Mouse (Mus musculus): ENCODE measurements at regions not wholly inside any gene's neighbourhood (a gene's known extent, or its start where the extent isn't known, plus 50 kb on each side); places are given as distances from the start of the nearest gene placed in this dataset.

DNA sequence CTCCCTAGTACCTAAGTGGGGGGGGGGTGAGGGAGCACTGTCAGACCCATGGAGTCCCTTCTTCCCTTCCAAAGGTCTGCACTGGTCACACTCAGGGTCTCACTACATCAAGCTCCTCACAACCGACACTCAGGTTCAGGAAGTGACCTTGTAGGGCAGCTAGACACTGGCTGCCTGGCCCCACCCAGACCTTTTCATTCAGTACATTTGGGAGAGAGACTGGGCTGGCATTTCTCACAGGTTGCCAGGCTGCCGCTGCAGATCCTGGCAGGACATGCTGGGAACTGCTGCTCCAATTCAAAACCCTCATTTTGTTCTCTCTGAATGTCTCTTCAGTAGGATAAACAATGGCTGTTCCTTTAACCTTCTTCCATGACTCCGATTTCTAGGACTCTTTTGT is 439.3 kb upstream of the Ubash3b start:
- Histone ChIP-seq H3K27ac (no peak overlapping the region), H3K9ac (no peak overlapping the region), H3K27me3 (no peaks in the 10 kb centered on the region), H3K4me3 (no peak overlapping the region), H3K9me3 (replicated peaks) (no peaks in the 10 kb centered on the region), H3K4me1 (replicated peaks) (peaks cover 18% of the 10 kb centered on the region), H3K4me2 (no peak overlapping the region), H3K36me3 (no peaks in the 10 kb centered on the region)
- no peak for ATAC-seq (replicated peaks; ENCODE audit: insufficient number of reproducible peaks, insufficient read depth, low FRiP score, low read depth)
- WGBS: 33% methylated on average over 3 of the region's 3 CpGs

DNA sequence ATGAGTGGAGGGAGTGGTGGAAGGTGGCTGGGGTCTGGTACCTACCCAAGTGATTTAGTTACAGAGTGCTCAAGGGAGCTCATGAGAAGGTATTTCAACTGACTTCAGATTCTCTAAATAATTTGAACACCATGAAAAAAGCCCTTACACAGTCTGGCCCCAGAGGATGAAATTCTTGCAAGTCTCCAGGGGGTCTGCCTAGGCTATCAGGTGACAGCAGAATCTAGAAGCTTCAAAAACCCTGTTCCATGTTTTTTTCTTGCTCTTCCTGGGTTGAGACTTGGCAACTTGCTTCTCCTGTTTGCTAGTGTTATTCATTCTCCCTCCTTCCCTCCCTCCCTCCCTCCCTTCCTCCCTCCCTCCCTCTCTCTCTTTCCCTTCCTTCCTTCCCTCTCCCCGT is 438.4 kb upstream of the Ubash3b start:
- Histone ChIP-seq H3K27ac (no peak overlapping the region), H3K4me3 (no peak overlapping the region), H3K36me3 (no peaks in the 10 kb centered on the region), H3K27me3 (no peaks in the 10 kb centered on the region), H3K4me1 (replicated peaks) (peaks cover 26% of the 10 kb centered on the region), H3K9me3 (replicated peaks) (no peaks in the 10 kb centered on the region), H3K9ac (no peak overlapping the region), H3K4me2 (no peak overlapping the region)
- WGBS: 67% methylated on average over 1 of the region's 1 CpGs
- ATAC-seq (replicated peaks; ENCODE audit: insufficient number of reproducible peaks, insufficient read depth, low FRiP score, low read depth): no peak

DNA sequence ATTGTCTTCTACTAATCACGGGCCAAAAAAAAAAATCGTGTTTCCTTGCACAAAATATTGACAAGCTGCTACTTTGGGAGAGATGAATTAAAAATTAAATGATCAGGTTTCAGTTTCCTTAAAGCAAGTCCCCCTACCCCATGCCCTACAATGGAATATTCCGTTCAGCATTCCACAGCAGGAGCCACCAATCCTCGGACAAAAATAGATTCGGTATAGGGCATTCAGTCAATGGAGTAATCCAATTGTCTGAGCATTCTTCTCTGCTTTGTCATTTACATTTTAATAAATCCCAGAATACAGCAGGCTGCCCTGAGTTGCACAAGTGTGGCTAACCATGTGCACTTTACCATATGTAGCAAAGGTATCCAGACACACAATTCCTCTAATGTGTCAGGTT is 434.3 kb upstream of the Ubash3b start:
- Histone ChIP-seq H3K4me2 (0 out of 2 replicates have a peak overlapping the region, but pooled peaks have one; percentile 6), H3K4me1 (replicated peaks) (peaks cover 28% of the 10 kb centered on the region), H3K9me3 (replicated peaks) (no peaks in the 10 kb centered on the region), H3K36me3 (peaks cover 10% of the 10 kb centered on the region; the same call in 1 of the 2 replicates), H3K4me3 (no peak overlapping the region), H3K9ac (no peak overlapping the region), H3K27me3 (no peaks in the 10 kb centered on the region), H3K27ac (peak overlapping the region; percentile 77)
- 37% methylated on average over 5 of the region's 5 CpGs for WGBS
- peak; percentile 74 for ATAC-seq (replicated peaks; ENCODE audit: insufficient number of reproducible peaks, insufficient read depth, low FRiP score, low read depth)

DNA sequence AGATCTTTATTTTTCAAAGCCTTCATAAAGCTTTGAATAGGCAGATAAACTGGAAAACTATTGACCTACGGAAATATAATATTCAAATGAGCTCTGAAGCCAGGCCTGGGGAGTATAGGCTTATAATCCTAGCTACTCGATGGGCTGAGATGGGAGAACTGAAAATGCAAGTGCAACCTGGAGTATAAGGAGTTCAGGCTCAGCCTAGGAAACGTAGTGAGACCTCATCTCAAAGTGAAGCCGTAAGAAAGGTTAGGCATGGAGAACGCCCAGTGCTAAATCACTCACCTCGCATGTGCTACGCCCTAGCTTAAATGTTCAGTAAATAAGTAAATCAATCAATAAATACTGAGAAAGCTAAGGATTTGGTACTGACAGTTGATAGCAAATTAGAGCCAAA is 432.5 kb upstream of the Ubash3b start:
- Histone ChIP-seq H3K4me1 (replicated peaks) (peaks cover 38% of the 10 kb centered on the region), H3K27me3 (no peaks in the 10 kb centered on the region), H3K27ac (no peak overlapping the region), H3K4me2 (no peak overlapping the region), H3K9me3 (replicated peaks) (no peaks in the 10 kb centered on the region), H3K9ac (no peak overlapping the region), H3K36me3 (peaks cover 18% of the 10 kb centered on the region; the same call in 1 of the 2 replicates), H3K4me3 (no peak overlapping the region)
- WGBS: 86% methylated on average over 7 of the region's 7 CpGs
- ATAC-seq (replicated peaks; ENCODE audit: insufficient number of reproducible peaks, insufficient read depth, low FRiP score, low read depth): no peak

DNA sequence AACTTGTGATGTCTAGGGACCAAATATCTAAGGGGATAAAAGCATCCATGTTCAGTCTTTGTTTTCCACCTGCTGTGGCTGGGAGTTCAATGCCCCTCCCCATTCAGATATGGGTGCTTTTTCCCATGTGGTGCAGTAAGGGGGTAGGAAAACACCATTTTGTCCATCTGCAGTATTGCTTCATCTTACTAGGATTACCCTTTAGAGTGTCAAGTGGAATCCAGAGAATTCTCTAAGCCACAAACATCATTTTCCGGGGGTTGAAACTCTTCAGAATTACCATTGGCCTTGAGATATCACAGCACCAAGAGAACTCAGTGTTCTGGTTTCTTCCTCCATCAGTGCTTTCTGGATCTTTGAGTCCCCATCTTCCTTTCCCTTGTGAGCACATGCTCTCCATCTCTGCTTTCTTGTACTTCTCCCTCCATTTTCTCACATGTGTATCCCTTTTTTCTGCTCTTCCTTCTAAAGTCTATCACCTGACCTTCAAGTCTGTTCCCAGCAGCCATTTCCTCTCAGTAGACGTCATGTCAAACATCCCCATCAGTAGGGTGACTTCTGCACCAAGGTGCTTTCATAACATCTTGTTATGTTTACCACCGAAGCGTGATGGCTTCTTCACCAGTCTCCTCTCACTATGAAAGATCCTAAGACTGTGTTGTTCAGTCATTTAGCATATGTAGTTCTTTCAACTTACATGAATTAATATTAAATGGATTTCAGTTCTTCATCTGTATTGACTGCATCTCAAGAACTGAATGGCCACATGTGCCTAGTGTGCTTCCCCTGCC is 431.6 kb upstream of the Ubash3b start:
- no peak for ATAC-seq (replicated peaks; ENCODE audit: insufficient number of reproducible peaks, insufficient read depth, low FRiP score, low read depth)
- peaks cover 18% of the 10 kb centered on the region; the same call in 1 of the 2 replicates for H3K36me3 ChIP-seq
- H3K4me1 ChIP-seq (replicated peaks): peaks cover 44% of the 10 kb centered on the region
- H3K4me3 ChIP-seq: no peak overlapping the region
- 83% methylated on average over 4 of the region's 4 CpGs for WGBS
- H3K27ac ChIP-seq: no peak overlapping the region
- H3K9me3 ChIP-seq (replicated peaks): no peaks in the 10 kb centered on the region
- no peaks in the 10 kb centered on the region for H3K27me3 ChIP-seq
- H3K9ac ChIP-seq: no peak overlapping the region
- no peak overlapping the region for H3K4me2 ChIP-seq

DNA sequence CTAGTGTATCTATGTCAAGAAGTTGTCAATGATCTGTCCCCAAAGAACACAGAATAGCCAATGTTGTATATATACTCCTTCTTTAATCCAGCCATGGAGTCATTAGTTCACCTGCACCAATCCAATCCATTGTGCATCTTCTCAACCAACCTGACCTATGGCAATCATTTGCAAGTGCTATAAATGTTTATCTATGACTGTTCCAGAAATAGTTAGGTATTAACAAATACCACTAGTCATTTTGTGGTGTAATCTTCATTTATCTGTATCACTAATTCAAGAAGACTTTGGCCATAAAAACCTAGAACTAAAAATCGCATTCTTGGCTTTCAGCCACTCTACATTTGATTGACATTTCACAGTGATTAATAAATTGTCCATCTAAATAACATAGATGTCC is 430.6 kb upstream of the Ubash3b start:
- Histone ChIP-seq H3K27me3 (no peaks in the 10 kb centered on the region), H3K4me2 (no peak overlapping the region), H3K4me3 (no peak overlapping the region), H3K9ac (no peak overlapping the region), H3K36me3 (peaks cover 18% of the 10 kb centered on the region; the same call in 1 of the 2 replicates), H3K9me3 (replicated peaks) (no peaks in the 10 kb centered on the region), H3K27ac (no peak overlapping the region), H3K4me1 (replicated peaks) (peaks cover 42% of the 10 kb centered on the region)
- no peak for ATAC-seq (replicated peaks; ENCODE audit: insufficient number of reproducible peaks, insufficient read depth, low FRiP score, low read depth)
- 90% methylated on average over 1 of the region's 1 CpGs for WGBS

DNA sequence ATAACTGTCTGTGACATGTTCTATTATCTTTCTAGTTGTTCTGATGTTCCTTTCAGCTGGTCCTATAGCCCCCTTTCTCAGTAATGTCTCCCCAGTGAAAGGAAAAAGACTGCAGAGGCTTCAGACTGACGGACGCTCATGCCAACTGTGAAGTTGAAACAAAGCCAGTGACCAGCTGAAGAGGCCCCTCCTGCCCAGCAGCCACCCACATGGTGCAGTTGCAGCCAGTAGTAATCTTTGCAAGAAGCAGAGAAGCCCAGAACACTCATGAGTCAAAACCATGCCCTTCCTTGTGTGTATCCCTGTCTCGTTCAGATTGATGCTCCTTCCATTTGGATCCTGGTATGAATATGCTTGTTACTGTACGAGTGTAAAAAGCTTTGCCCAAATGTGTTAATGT is 428.7 kb upstream of the Ubash3b start:
- no peak overlapping the region for H3K9ac ChIP-seq
- ATAC-seq (replicated peaks; ENCODE audit: insufficient number of reproducible peaks, insufficient read depth, low FRiP score, low read depth): no peak
- H3K27ac ChIP-seq: no peak overlapping the region
- peaks cover 33% of the 10 kb centered on the region for H3K4me1 ChIP-seq (replicated peaks)
- no peaks in the 10 kb centered on the region for H3K9me3 ChIP-seq (replicated peaks)
- H3K4me3 ChIP-seq: no peak overlapping the region
- H3K27me3 ChIP-seq: no peaks in the 10 kb centered on the region
- H3K4me2 ChIP-seq: no peak overlapping the region
- peaks cover 21% of the 10 kb centered on the region; the same call in 1 of the 2 replicates for H3K36me3 ChIP-seq
- WGBS: 70% methylated on average over 4 of the region's 4 CpGs

DNA sequence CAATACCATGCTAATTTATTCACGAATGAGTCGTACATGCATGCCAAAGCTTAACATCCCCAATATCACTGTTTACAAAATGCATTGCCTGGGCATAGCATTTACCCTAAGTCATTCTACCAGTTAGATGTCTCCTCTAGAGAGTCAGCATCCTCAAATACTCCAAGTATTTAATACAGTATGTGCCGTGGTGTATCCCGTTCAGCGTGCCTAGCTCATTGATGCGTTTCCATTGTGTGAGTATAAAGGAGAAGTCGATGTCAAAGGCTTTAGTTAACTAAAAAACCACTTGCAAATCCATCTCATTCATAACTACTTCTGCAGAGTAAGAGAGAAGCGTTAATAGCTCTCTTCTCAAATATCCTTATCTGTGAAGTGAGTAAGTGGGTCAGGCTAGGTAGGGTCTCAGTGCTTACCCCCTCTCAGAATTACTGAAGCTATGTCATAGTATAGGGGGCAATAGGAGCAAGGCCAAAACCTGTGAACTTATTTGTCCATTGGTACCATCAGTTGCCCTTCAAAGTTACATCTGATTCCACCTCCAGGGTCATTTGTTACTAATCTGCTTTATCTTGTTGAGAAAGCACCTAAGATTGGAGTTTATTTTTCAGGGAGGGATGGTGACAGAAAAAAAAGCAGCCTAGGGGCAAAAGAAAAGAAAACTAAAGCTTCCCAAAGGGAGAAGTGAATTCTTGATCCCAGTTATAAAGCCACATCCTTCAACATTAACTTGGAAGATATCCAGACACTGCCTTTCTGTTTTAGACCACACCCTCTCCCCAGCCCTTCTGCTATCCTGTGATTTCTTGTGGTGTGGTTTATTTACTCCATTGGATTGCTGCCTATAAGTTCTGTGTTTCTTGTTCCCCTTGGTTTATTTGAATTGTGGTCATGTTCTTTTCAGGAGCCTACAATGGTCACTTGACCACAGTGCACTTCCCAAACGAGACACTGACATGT is 427.2 kb upstream of the Ubash3b start:
- H3K9me3 ChIP-seq (replicated peaks): no peaks in the 10 kb centered on the region
- H3K9ac ChIP-seq: no peak overlapping the region
- no peak overlapping the region for H3K27ac ChIP-seq
- WGBS: 82% methylated on average over 9 of the region's 9 CpGs
- H3K4me2 ChIP-seq: no peak overlapping the region
- H3K27me3 ChIP-seq: no peaks in the 10 kb centered on the region
- no peak overlapping the region for H3K4me3 ChIP-seq
- peaks cover 21% of the 10 kb centered on the region; the same call in 1 of the 2 replicates for H3K36me3 ChIP-seq
- peaks cover 33% of the 10 kb centered on the region for H3K4me1 ChIP-seq (replicated peaks)
- no peak for ATAC-seq (replicated peaks; ENCODE audit: insufficient number of reproducible peaks, insufficient read depth, low FRiP score, low read depth)

DNA sequence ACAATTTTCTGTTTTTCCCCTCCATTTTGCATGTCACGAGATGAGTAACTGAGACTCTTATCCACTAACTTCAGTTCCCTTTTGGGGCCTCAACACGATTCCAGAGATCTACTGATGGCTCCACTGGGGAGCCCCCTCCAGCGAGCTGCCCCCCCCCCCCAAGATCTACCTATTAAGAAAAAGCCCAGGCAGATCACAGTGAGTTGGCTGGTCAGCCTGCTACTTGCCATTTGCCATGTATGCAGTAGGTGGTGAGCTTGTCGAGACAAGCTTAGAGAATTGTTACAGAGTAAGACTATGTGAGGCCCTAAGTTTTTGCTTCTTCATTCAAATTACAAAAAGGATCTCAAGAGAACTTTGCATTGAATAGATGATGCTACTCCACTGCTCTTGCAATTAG is 426.3 kb upstream of the Ubash3b start:
- H3K4me1 ChIP-seq (replicated peaks): peaks cover 37% of the 10 kb centered on the region
- H3K4me2 ChIP-seq: no peak overlapping the region
- ATAC-seq (replicated peaks; ENCODE audit: insufficient number of reproducible peaks, insufficient read depth, low FRiP score, low read depth): no peak
- H3K27ac ChIP-seq: no peak overlapping the region
- H3K9ac ChIP-seq: no peak overlapping the region
- H3K27me3 ChIP-seq: no peaks in the 10 kb centered on the region
- 54% methylated on average over 4 of the region's 4 CpGs for WGBS
- H3K36me3 ChIP-seq: peaks cover 21% of the 10 kb centered on the region; the same call in 1 of the 2 replicates
- no peaks in the 10 kb centered on the region for H3K9me3 ChIP-seq (replicated peaks)
- H3K4me3 ChIP-seq: no peak overlapping the region

DNA sequence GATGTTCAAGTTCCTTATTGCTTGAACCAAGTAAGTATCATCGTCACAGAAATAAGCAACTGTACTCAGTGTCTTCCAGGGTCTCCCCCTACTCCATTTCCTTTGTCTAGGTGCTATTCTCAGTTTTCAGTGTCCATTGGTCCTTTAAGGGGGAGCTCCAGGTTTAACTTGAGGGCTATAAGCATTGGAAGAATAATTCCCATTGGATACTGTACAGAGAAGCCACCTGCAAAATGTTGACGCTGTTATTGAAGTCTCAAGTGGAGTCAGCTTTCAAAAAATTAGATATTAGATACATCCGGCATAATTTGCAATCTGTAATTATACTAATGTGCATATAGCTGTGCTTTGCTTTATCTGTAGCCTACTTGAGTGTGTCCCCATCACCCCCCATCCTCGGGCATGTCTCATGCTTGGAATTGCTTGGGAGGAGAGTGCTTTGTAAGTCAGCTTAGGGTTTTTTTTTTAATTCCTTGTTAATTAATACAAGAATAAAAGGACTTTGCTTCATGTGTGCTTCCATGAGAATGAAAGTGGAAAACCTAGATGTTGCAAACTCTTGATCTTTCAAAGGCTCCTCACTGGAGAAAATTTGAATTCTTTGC is 425.6 kb upstream of the Ubash3b start:
- no peak overlapping the region for H3K27ac ChIP-seq
- no peaks in the 10 kb centered on the region for H3K9me3 ChIP-seq (replicated peaks)
- no peak overlapping the region for H3K4me2 ChIP-seq
- H3K27me3 ChIP-seq: no peaks in the 10 kb centered on the region
- peaks cover 37% of the 10 kb centered on the region for H3K4me1 ChIP-seq (replicated peaks)
- H3K4me3 ChIP-seq: no peak overlapping the region
- WGBS: 69% methylated on average over 4 of the region's 4 CpGs
- peaks cover 21% of the 10 kb centered on the region; the same call in 1 of the 2 replicates for H3K36me3 ChIP-seq
- no peak overlapping the region for H3K9ac ChIP-seq
- no peak for ATAC-seq (replicated peaks; ENCODE audit: insufficient number of reproducible peaks, insufficient read depth, low FRiP score, low read depth)

DNA sequence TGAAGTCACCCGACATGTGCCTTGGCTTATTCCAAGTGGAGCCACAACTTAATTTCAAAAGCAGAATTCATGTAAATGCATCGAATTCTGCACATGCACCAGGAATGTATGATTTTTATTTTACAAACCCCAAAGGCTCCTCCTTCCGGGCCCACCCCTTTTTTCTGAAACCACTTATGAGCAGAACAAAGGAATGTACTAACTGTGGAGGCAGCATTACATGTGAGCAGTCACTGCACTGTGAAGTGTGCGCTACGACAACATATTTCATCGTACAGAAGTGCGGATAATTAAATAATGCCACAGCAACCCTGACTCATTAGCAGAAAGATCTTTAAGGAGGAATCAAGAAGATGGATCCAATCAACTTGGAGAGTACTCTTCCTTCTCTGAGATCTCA is 424.8 kb upstream of the Ubash3b start:
- peak overlapping the region; percentile 17; the same call in 1 of the 2 replicates for H3K4me2 ChIP-seq
- ATAC-seq (replicated peaks; ENCODE audit: insufficient number of reproducible peaks, insufficient read depth, low FRiP score, low read depth): no peak
- peaks cover 37% of the 10 kb centered on the region for H3K4me1 ChIP-seq (replicated peaks)
- no peaks in the 10 kb centered on the region for H3K9me3 ChIP-seq (replicated peaks)
- H3K4me3 ChIP-seq: no peak overlapping the region
- H3K27me3 ChIP-seq: no peaks in the 10 kb centered on the region
- H3K36me3 ChIP-seq: peaks cover 16% of the 10 kb centered on the region; the same call in 1 of the 2 replicates
- H3K9ac ChIP-seq: no peak overlapping the region
- H3K27ac ChIP-seq: no peak overlapping the region
- WGBS: 81% methylated on average over 7 of the region's 7 CpGs
